Mouse (Mus musculus): ENCODE results near the gene Ric8a. TPM values are rescaled to one million over a fixed set of nuclear protein-coding genes. Genes with fewer than 3 reads are reported as not detected.
A peak's percentile ranks its signal among the peaks of the same experiment; 100 is the strongest.

Ric8a gene
- polyA plus RNA-seq, 1 experiment from 2014 or later, result 94.8 TPM

- no peaks in the 10 kb centered on the region for H3K27me3 ChIP-seq (replicated peaks)
- H3K4me2 ChIP-seq (replicated peaks), result no peak overlapping the region
- no peaks in the 10 kb centered on the region for H3K9me3 ChIP-seq
- no peak overlapping the region for H3K4me3 ChIP-seq
- H3K27ac ChIP-seq, result no peak overlapping the region
- H3K36me3 ChIP-seq, result peaks cover 23% of the 10 kb centered on the region
- H3K9ac ChIP-seq, result no peak overlapping the region
- H3K4me1 ChIP-seq, result no peaks in the 10 kb centered on the region
- WGBS, result 94% methylated on average over 10 of the region's 10 CpGs
- ATAC-seq (ENCODE audit: low FRiP score, low read depth), result no peak
These were observed 8.2 kb upstream of the Ric8a start for GRCm38 (mm10) chr7:140848591-140848990.

GRCm38 (mm10) chr7:140851916-140852315 is 4.8 kb upstream of the Ric8a start:
- no peak overlapping the region for H3K27ac ChIP-seq
- peaks cover 11% of the 10 kb centered on the region for H3K4me1 ChIP-seq
- H3K4me3 ChIP-seq, result no peak overlapping the region
- no peaks in the 10 kb centered on the region for H3K27me3 ChIP-seq (replicated peaks)
- no peak overlapping the region for H3K9ac ChIP-seq
- H3K36me3 ChIP-seq, result peaks cover 33% of the 10 kb centered on the region
- H3K9me3 ChIP-seq, result no peaks in the 10 kb centered on the region
- WGBS, result 96% methylated on average over 4 of the region's 4 CpGs
- H3K4me2 ChIP-seq (replicated peaks), result no peak overlapping the region
- no peak for ATAC-seq (ENCODE audit: low FRiP score, low read depth)

- Histone ChIP-seq H3K27ac (no peak overlapping the region), H3K4me2 (replicated peaks) (no peak overlapping the region), H3K27me3 (replicated peaks) (no peaks in the 10 kb centered on the region), H3K9ac (no peak overlapping the region), H3K36me3 (peaks cover 33% of the 10 kb centered on the region), H3K4me3 (no peak overlapping the region), H3K4me1 (peaks cover 19% of the 10 kb centered on the region), H3K9me3 (no peaks in the 10 kb centered on the region)
- WGBS, result 88% methylated on average over 9 of the region's 9 CpGs
- ATAC-seq (ENCODE audit: low FRiP score, low read depth), result no peak
These were observed 3.4 kb upstream of the Ric8a start for GRCm38 (mm10) chr7:140853386-140853785.

- Histone ChIP-seq H3K4me3 (no peak overlapping the region), H3K27me3 (replicated peaks) (no peaks in the 10 kb centered on the region), H3K4me1 (peaks cover 30% of the 10 kb centered on the region), H3K9me3 (no peaks in the 10 kb centered on the region), H3K4me2 (replicated peaks) (peak overlapping the region; percentile 97; the same call in 1 of the 2 replicates), H3K36me3 (peaks cover 43% of the 10 kb centered on the region), H3K27ac (no peak overlapping the region), H3K9ac (no peak overlapping the region)
- 93% methylated on average over 18 of the region's 18 CpGs for WGBS
- no peak for ATAC-seq (ENCODE audit: low FRiP score, low read depth)
These were observed 2.3 kb upstream of the Ric8a start for GRCm38 (mm10) chr7:140854483-140854882.

- Histone ChIP-seq H3K36me3 (peaks cover 50% of the 10 kb centered on the region), H3K9ac (peak overlapping the region; percentile 94), H3K4me1 (peaks cover 37% of the 10 kb centered on the region), H3K27ac (no peak overlapping the region), H3K27me3 (replicated peaks) (no peaks in the 10 kb centered on the region), H3K9me3 (no peaks in the 10 kb centered on the region), H3K4me3 (peak overlapping the region; percentile 80), H3K4me2 (replicated peaks) (peak overlapping the region; percentile 97)
- no peak for ATAC-seq (ENCODE audit: low FRiP score, low read depth)
- 77% methylated on average over 9 of the region's 9 CpGs for WGBS
These were observed 1.6 kb upstream of the Ric8a start for GRCm38 (mm10) chr7:140855181-140855580.

- Histone ChIP-seq H3K4me3 (peak within 1 kb of the TSS; percentile 80), H3K9me3 (no peaks in the 10 kb centered on the region), H3K4me1 (peaks cover 38% of the 10 kb centered on the region), H3K9ac (peak within 1 kb of the TSS; percentile 94), H3K27me3 (replicated peaks) (no peaks in the 10 kb centered on the region), H3K4me2 (replicated peaks) (peak within 1 kb of the TSS; percentile 97), H3K27ac (peak within 1 kb of the TSS; percentile 69), H3K36me3 (peaks cover 58% of the 10 kb centered on the region)
- WGBS, result 1% methylated on average over 51 of the region's 51 CpGs
- peak; percentile 84 for ATAC-seq (ENCODE audit: low FRiP score, low read depth)
These were observed 635 bp upstream of the Ric8a start, which contains the start of gene Gm45785 for GRCm38 (mm10) chr7:140855860-140856784. TSS of gene Gm45785 (minus strand) at chr7:140856331.

- Histone ChIP-seq H3K36me3 (peaks cover 60% of the 10 kb centered on the region), H3K4me1 (peaks cover 38% of the 10 kb centered on the region), H3K27ac (peak within 1 kb of the TSS; percentile 69), H3K9ac (peak within 1 kb of the TSS; percentile 94), H3K4me3 (peak within 1 kb of the TSS; percentile 80), H3K9me3 (no peaks in the 10 kb centered on the region), H3K27me3 (replicated peaks) (no peaks in the 10 kb centered on the region), H3K4me2 (replicated peaks) (peak within 1 kb of the TSS; percentile 97)
- WGBS, result 40% methylated on average over 40 of the region's 40 CpGs
- peak; percentile 49 for ATAC-seq (ENCODE audit: low FRiP score, low read depth)
These were observed 1.1 kb downstream of the Ric8a start, which contains the start of gene Bet1l for GRCm38 (mm10) chr7:140857550-140858505. TSS of gene Bet1l (minus strand) at chr7:140857577.

GRCm38 (mm10) chr7:140858746-140859145 is 2.0 kb downstream of the Ric8a start:
- Histone ChIP-seq H3K36me3 (peaks cover 60% of the 10 kb centered on the region), H3K27ac (no peak overlapping the region), H3K27me3 (replicated peaks) (no peaks in the 10 kb centered on the region), H3K9me3 (no peaks in the 10 kb centered on the region), H3K9ac (peak overlapping the region; percentile 94; the same call in 1 of the 2 replicates), H3K4me3 (peak overlapping the region; percentile 80), H3K4me2 (replicated peaks) (peak overlapping the region; percentile 97), H3K4me1 (peaks cover 38% of the 10 kb centered on the region)
- no peak for ATAC-seq (ENCODE audit: low FRiP score, low read depth)
- WGBS, result 98% methylated on average over 8 of the region's 8 CpGs

GRCm38 (mm10) chr7:140859997-140860396 is 3.2 kb downstream of the Ric8a start:
- Histone ChIP-seq H3K4me2 (replicated peaks) (no peak overlapping the region), H3K9me3 (no peaks in the 10 kb centered on the region), H3K4me3 (no peak overlapping the region), H3K9ac (0 out of 2 replicates have a peak overlapping the region, but pooled peaks have one; percentile 33), H3K4me1 (peaks cover 36% of the 10 kb centered on the region), H3K27me3 (replicated peaks) (no peaks in the 10 kb centered on the region), H3K27ac (no peak overlapping the region), H3K36me3 (peaks cover 62% of the 10 kb centered on the region)
- ATAC-seq (ENCODE audit: low FRiP score, low read depth), result no peak
- WGBS, result 81% methylated on average over 6 of the region's 6 CpGs

GRCm38 (mm10) chr7:140860728-140861127 is 4.0 kb downstream of the Ric8a start:
- no peak overlapping the region for H3K4me2 ChIP-seq (replicated peaks)
- no peak overlapping the region for H3K9ac ChIP-seq
- ATAC-seq (ENCODE audit: low FRiP score, low read depth), result no peak
- no peaks in the 10 kb centered on the region for H3K27me3 ChIP-seq (replicated peaks)
- H3K27ac ChIP-seq, result no peak overlapping the region
- WGBS, result 88% methylated on average over 5 of the region's 5 CpGs
- H3K36me3 ChIP-seq, result peaks cover 66% of the 10 kb centered on the region
- no peaks in the 10 kb centered on the region for H3K9me3 ChIP-seq
- H3K4me3 ChIP-seq, result no peak overlapping the region
- H3K4me1 ChIP-seq, result peaks cover 29% of the 10 kb centered on the region

GRCm38 (mm10) chr7:140864761-140865160 is 8.0 kb downstream of the Ric8a start:
- no peak for ATAC-seq (ENCODE audit: low FRiP score, low read depth)
- H3K4me3 ChIP-seq, result no peak overlapping the region
- H3K36me3 ChIP-seq, result peaks cover 70% of the 10 kb centered on the region
- no peaks in the 10 kb centered on the region for H3K9me3 ChIP-seq
- H3K27ac ChIP-seq, result no peak overlapping the region
- H3K9ac ChIP-seq, result no peak overlapping the region
- no peak overlapping the region for H3K4me2 ChIP-seq (replicated peaks)
- WGBS, result 91% methylated on average over 12 of the region's 12 CpGs
- 0 out of 2 replicates have a peak, but pooled peaks cover 5% of the 10 kb centered on the region for H3K4me1 ChIP-seq
- no peaks in the 10 kb centered on the region for H3K27me3 ChIP-seq (replicated peaks)

- ATAC-seq (ENCODE audit: low FRiP score, low read depth), result no peak
These were observed 17.5 kb downstream of the Ric8a start for GRCm38 (mm10) chr7:140874224-140874623.

More at GRCm38 (mm10) chr7:140874224-140874623, 17.5 kb downstream of the Ric8a start:
- Histone ChIP-seq H3K27me3 (replicated peaks) (no peaks in the 10 kb centered on the region), H3K9me3 (no peaks in the 10 kb centered on the region), H3K4me2 (replicated peaks) (no peak overlapping the region), H3K36me3 (peaks cover 32% of the 10 kb centered on the region), H3K9ac (no peak overlapping the region), H3K4me3 (no peak overlapping the region), H3K4me1 (no peaks in the 10 kb centered on the region), H3K27ac (no peak overlapping the region)
- WGBS, result 90% methylated on average over 4 of the region's 4 CpGs

All from neural tube, embryonic 12.5 days (tissue).